ENCODE assay signal across 7 mouse cellular contexts in genomic region chr11:68901351-68902046, GRCm38 (mm10). TPM values are rescaled to one million over a fixed set of nuclear protein-coding genes. Genes with fewer than 3 reads are reported as not detected.
DNase-seq lines count a peak whose midpoint lies in the region; ATAC-seq lines count a peak whose summit lies in the region.

Gene Rpl26, plus strand, starts transcription at chr11:68901583.

- H3K27ac ChIP-seq in intestine, embryonic 15.5 days = peak within 1 kb of the TSS; percentile 83
- peak within 1 kb of the TSS; percentile 97 for H3K27ac ChIP-seq in midbrain, embryonic 10.5 days (replicated peaks)

- peak; percentile 98 for DNase-seq in adrenal gland, adult 2 months
- peak; percentile 100 for DNase-seq in embryo, embryonic 11.5 days (ENCODE audit: low read depth, low spot score)
- DNase-seq in gastrocnemius, postnatal 36 days = peak; percentile 98 to 99
- peak; percentile 99 for DNase-seq in left cerebral cortex, postnatal 25 days (ENCODE audit: low spot score in 2 of 2)
- peak; percentile 99 for DNase-seq in midbrain, embryonic 10.5 days (ENCODE audit: low spot score)
- DNase-seq in right cerebral cortex, postnatal 4 days = peak; percentile 98

- peak within 1 kb of the TSS; percentile 69 for H3K4me3 ChIP-seq in intestine, embryonic 15.5 days (replicated peaks)
- H3K4me3 ChIP-seq in midbrain, embryonic 10.5 days = peak within 1 kb of the TSS; percentile 85

- peak; percentile 90 for ATAC-seq in intestine, embryonic 15.5 days

- no peaks in the 10 kb centered on the region for H3K9me3 ChIP-seq in intestine, embryonic 15.5 days
- no peaks in the 10 kb centered on the region for H3K9me3 ChIP-seq in midbrain, embryonic 10.5 days (replicated peaks)

- H3K4me1 ChIP-seq in intestine, embryonic 15.5 days (replicated peaks) = peaks cover 6% of the 10 kb centered on the region; the same call in 1 of the 2 replicates
- peaks cover 17% of the 10 kb centered on the region for H3K4me1 ChIP-seq in midbrain, embryonic 10.5 days

- H3K9ac ChIP-seq in intestine, embryonic 15.5 days = peak within 1 kb of the TSS; percentile 92

- intact Hi-C loops in gastrocnemius, postnatal 36 days (cut with DNase I) = loop anchor here (10.0 kb wide), 1 partner anchor 223 kb away; the partner anchor contains the start of genes 9130213A22Rik, Aloxe3 and Hes7
- intact Hi-C loops in left cerebral cortex, postnatal 25 days (cut with DNase I) = loop anchor here (1.0 to 5.0 kb wide), 3 partner anchors 48 to 135 kb away; partner anchors contain the start of gene Slc25a35

- under 1% methylated on average over 52 of the region's 52 CpGs for WGBS in intestine, embryonic 15.5 days
- under 1% methylated on average over 52 of the region's 52 CpGs for WGBS in midbrain, embryonic 10.5 days

- peak within 1 kb of the TSS; percentile 79 for H3K4me2 ChIP-seq in intestine, embryonic 15.5 days (replicated peaks)

- H3K27me3 ChIP-seq in intestine, embryonic 15.5 days (replicated peaks) = no peaks in the 10 kb centered on the region
- no peaks in the 10 kb centered on the region for H3K27me3 ChIP-seq in midbrain, embryonic 10.5 days (ENCODE audit: low read depth, poor library complexity, severe bottlenecking)

- H3K36me3 ChIP-seq in intestine, embryonic 15.5 days = peaks cover 23% of the 10 kb centered on the region
- peaks cover 42% of the 10 kb centered on the region for H3K36me3 ChIP-seq in midbrain, embryonic 10.5 days

RNA-seq across cellular contexts. Expression of gene Rpl26, which starts in this region (rescaled TPM):
- total RNA-seq in adrenal gland, adult 2 months (2021) = 1,000 to 10,000 TPM; 1,114 to 1,327 TPM
- polyA plus RNA-seq in adrenal gland, adult 2 months (2012; rRNA removed) = 146 and 179 TPM in 2 replicates
- 100 to 1,000 TPM; 536 to 627 TPM for total RNA-seq in gastrocnemius, postnatal 36 days (2021)
- 1,017 and 1,034 TPM in 2 replicates for polyA plus RNA-seq in intestine, embryonic 15.5 days (2015; fragmentation: Nextera tagmentation; extraction: Ambion mirVana)
- total RNA-seq in left cerebral cortex, postnatal 25 days (2021) = 100 to 1,000 TPM; 679 to 691 TPM
- 856 and 1,017 TPM in 2 replicates for polyA plus RNA-seq in midbrain, embryonic 10.5 days (2016; fragmentation: Nextera tagmentation; extraction: Ambion mirVana)

Comparison
In these comparisons a context has a peak if more than half of its experiments do, and no peak if none do; other contexts are left out.
1. Peak in every context shown above with its lines: DNase-seq, ATAC-seq, H3K4me3 ChIP-seq and H3K27ac ChIP-seq.